ENCODE assay signal across 10 mouse cellular contexts in the genomic region with DNA sequence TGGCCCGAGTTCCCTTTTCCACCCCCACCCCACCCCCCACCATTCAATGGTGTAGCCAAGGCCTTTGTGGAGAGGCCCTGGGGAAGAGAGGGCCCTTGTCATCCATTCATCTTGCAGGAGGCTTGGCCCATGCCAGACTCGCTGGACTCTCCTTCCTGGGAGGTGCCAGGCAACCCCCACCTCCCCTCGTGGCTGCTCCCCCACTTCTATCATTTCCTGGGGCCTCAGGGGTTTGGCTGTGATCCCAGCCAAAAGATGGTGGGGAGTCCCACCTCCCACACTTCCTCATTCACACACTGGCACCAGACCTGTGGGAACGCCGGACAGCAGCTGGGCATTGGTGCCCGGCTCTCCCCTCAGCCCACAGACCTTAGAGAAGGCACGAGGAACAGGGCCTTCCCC. TPM values are rescaled to one million over a fixed set of nuclear protein-coding genes. Genes with fewer than 3 reads are reported as not detected.
A peak's percentile ranks its signal among the peaks of the same experiment; 100 is the strongest.
DNase-seq lines count a peak whose midpoint lies in the region; ATAC-seq and TF ChIP-seq lines count a peak whose summit lies in the region.
"Had no signal": no experiment of that assay in that cellular context is flagged by ENCODE, and none has a peak within 500 bp of the region (broad histone marks: within the 10 kb centered on the region; RNA-seq: fewer than 3 reads in every experiment).

No protein-coding gene starts in this region.

- H3K9ac ChIP-seq in forebrain, embryonic 11.5 days (ENCODE audit: low read length) = peak overlapping the region; percentile 6
- H3K9ac ChIP-seq in hindbrain, postnatal 0 days (replicated peaks; ENCODE audit: low read length) = no peak overlapping the region
- H3K9ac ChIP-seq in midbrain, embryonic 15.5 days = no peak overlapping the region
- H3K9ac ChIP-seq in intestine, embryonic 15.5 days = no peak overlapping the region

- H3K4me2 ChIP-seq in forebrain, embryonic 11.5 days (ENCODE audit: low read depth, low read length, severe bottlenecking) = peak overlapping the region; percentile 12; the same call in 1 of the 2 replicates
- no peak overlapping the region for H3K4me2 ChIP-seq in hindbrain, postnatal 0 days (ENCODE audit: low read depth, low read length)
- H3K4me2 ChIP-seq in midbrain, embryonic 15.5 days = no peak overlapping the region
- H3K4me2 ChIP-seq in intestine, embryonic 15.5 days (replicated peaks) = no peak overlapping the region

- 33% methylated on average over 7 of the region's 7 CpGs for WGBS in forebrain, embryonic 11.5 days
- WGBS in hindbrain, postnatal 0 days = 25% methylated on average over 7 of the region's 7 CpGs
- 23% methylated on average over 7 of the region's 7 CpGs for WGBS in midbrain, embryonic 15.5 days
- 61% methylated on average over 7 of the region's 7 CpGs for WGBS in intestine, embryonic 15.5 days

- H3K9me3 ChIP-seq in forebrain, embryonic 11.5 days (ENCODE audit: control insufficient read depth, low read length) = no peaks in the 10 kb centered on the region
- no peaks in the 10 kb centered on the region for H3K9me3 ChIP-seq in hindbrain, postnatal 0 days (ENCODE audit: low read length)
- H3K9me3 ChIP-seq in midbrain, embryonic 15.5 days = no peaks in the 10 kb centered on the region
- no peaks in the 10 kb centered on the region for H3K9me3 ChIP-seq in intestine, embryonic 15.5 days

- H3K27ac ChIP-seq in forebrain, embryonic 11.5 days (ENCODE audit: low read depth, low read length) = peak overlapping the region; percentile 82
- peak overlapping the region; percentile 93 for H3K27ac ChIP-seq in hindbrain, postnatal 0 days
- peak overlapping the region; percentile 92 for H3K27ac ChIP-seq in midbrain, embryonic 15.5 days
- H3K27ac ChIP-seq in intestine, embryonic 15.5 days = no peak overlapping the region

- no peak overlapping the region for H3K4me3 ChIP-seq in forebrain, embryonic 11.5 days (ENCODE audit: low read depth, low read length)
- H3K4me3 ChIP-seq in hindbrain, postnatal 0 days (ENCODE audit: low read length) = no peak overlapping the region
- H3K4me3 ChIP-seq in midbrain, embryonic 15.5 days = no peak overlapping the region
- no peak overlapping the region for H3K4me3 ChIP-seq in intestine, embryonic 15.5 days (replicated peaks)

- ATAC-seq in forebrain, embryonic 11.5 days (replicated peaks; ENCODE audit: low FRiP score) = peak; percentile 13; the same call in 1 of the 2 replicates
- ATAC-seq in hindbrain, postnatal 0 days = peak; percentile 84
- ATAC-seq in midbrain, embryonic 15.5 days (replicated peaks) = peak; percentile 70
- ATAC-seq in intestine, embryonic 15.5 days = no peak

- H3K36me3 ChIP-seq in forebrain, embryonic 11.5 days (ENCODE audit: control insufficient read depth, insufficient read depth, low read length) = no peaks in the 10 kb centered on the region; the same call in none of the 2 replicates
- H3K36me3 ChIP-seq in hindbrain, postnatal 0 days (ENCODE audit: insufficient read depth, low read length) = peaks cover 17% of the 10 kb centered on the region; the same call in 1 of the 2 replicates
- 0 out of 2 replicates have a peak, but pooled peaks cover 3% of the 10 kb centered on the region for H3K36me3 ChIP-seq in midbrain, embryonic 15.5 days (replicated peaks)
- no peaks in the 10 kb centered on the region for H3K36me3 ChIP-seq in intestine, embryonic 15.5 days

- peaks cover 8% of the 10 kb centered on the region for H3K27me3 ChIP-seq in forebrain, embryonic 11.5 days (ENCODE audit: control insufficient read depth, insufficient read depth, low read length)
- no peaks in the 10 kb centered on the region for H3K27me3 ChIP-seq in hindbrain, postnatal 0 days (ENCODE audit: insufficient read depth, low read length)
- H3K27me3 ChIP-seq in midbrain, embryonic 15.5 days (replicated peaks) = no peaks in the 10 kb centered on the region
- H3K27me3 ChIP-seq in intestine, embryonic 15.5 days (replicated peaks) = peaks cover 36% of the 10 kb centered on the region

- TF ChIP-seq CTCF in hindbrain, postnatal 0 days (IDR thresholded peaks at IDR 0.05; ENCODE audit: low read depth) = no peak

- H3K4me1 ChIP-seq in forebrain, embryonic 11.5 days (replicated peaks; ENCODE audit: control insufficient read depth, insufficient read depth, low read length) = peaks cover 63% of the 10 kb centered on the region
- H3K4me1 ChIP-seq in hindbrain, postnatal 0 days (ENCODE audit: insufficient read depth, low read length) = peaks cover 39% of the 10 kb centered on the region
- H3K4me1 ChIP-seq in midbrain, embryonic 15.5 days = peaks cover 51% of the 10 kb centered on the region
- H3K4me1 ChIP-seq in intestine, embryonic 15.5 days (replicated peaks) = no peaks in the 10 kb centered on the region

- DNase-seq in cerebellum, adult 11 months = peak; percentile 50
- peak; percentile 74 for DNase-seq in forebrain, embryonic 11.5 days (ENCODE audit: low spot score)
- DNase-seq in hindbrain, postnatal 0 days (ENCODE audit: low spot score) = peak; percentile 87
- DNase-seq in gastrocnemius, postnatal 25 days = no peak
- no peak for DNase-seq in urinary bladder, postnatal 25 days (ENCODE audit: low spot score)
- DNase-seq in kidney, adult 18-20 months = no peak
- DNase-seq: kidney, adult 8-10 months had no signal

RNA-seq across cellular contexts. Expression of gene Rhbg, which starts 22.2 kb away (rescaled TPM):
- polyA plus RNA-seq in forebrain, embryonic 11.5 days (2014; fragmentation: Nextera tagmentation; extraction: Ambion mirVana) = 0.36 TPM in 1 of 2 replicates, not detected in the other
- 0.94 and 1.0 TPM in 2 replicates for total RNA-seq in hindbrain, postnatal 0 days (2014; rRNA removed)
- 0.37 and 0.43 TPM in 2 replicates for polyA plus RNA-seq in hindbrain, postnatal 0 days (2015; fragmentation: Nextera tagmentation; extraction: Ambion mirVana)
- polyA plus RNA-seq in midbrain, embryonic 15.5 days (2015; fragmentation: Nextera tagmentation; extraction: Ambion mirVana) = 0.14 TPM in 2 replicates
- not detected for total RNA-seq in gastrocnemius, postnatal 25 days (2021)
- 0.59 and 0.69 TPM in 2 replicates for polyA plus RNA-seq in intestine, embryonic 15.5 days (2015; fragmentation: Nextera tagmentation; extraction: Ambion mirVana)

RNA-seq across cellular contexts. Expression of gene Gm38392, which starts 54.7 kb away (rescaled TPM):
- 0.16 TPM in 1 of 2 replicates, not detected in the other for polyA plus RNA-seq in forebrain, embryonic 11.5 days (2014; fragmentation: Nextera tagmentation; extraction: Ambion mirVana)
- 2.1 TPM in 1 of 2 replicates, not detected in the other for total RNA-seq in hindbrain, postnatal 0 days (2014; rRNA removed)
- 0.21 and 0.24 TPM in 2 replicates for polyA plus RNA-seq in hindbrain, postnatal 0 days (2015; fragmentation: Nextera tagmentation; extraction: Ambion mirVana)
- not detected in 2 replicates for polyA plus RNA-seq in midbrain, embryonic 15.5 days (2015; fragmentation: Nextera tagmentation; extraction: Ambion mirVana)
- total RNA-seq in gastrocnemius, postnatal 25 days (2021) = under 1 TPM; 0.51 to 0.69 TPM
- polyA plus RNA-seq in intestine, embryonic 15.5 days (2015; fragmentation: Nextera tagmentation; extraction: Ambion mirVana) = 0.15 and 0.42 TPM in 2 replicates
- polyA plus RNA-seq: liver, embryonic 16.5 days had no signal

Comparison
In these comparisons a context has a peak if more than half of its experiments do, and no peak if none do; other contexts are left out.
1. DNase-seq: peak in cerebellum, adult 11 months (single experiment), forebrain, embryonic 11.5 days (single experiment) and hindbrain, postnatal 0 days (single experiment); none in gastrocnemius, postnatal 25 days (single experiment), urinary bladder, postnatal 25 days (single experiment) and kidney, adult 18-20 months (single experiment).